Mouse (Mus musculus) urinary bladder, postnatal 10 days (tissue): ENCODE results near the gene Retreg1.

Experiments used
- DNase-seq: peaks from one replicate; pipeline ENCODE4 v3.0.0; 2022; ENCODE audit warnings: low spot score

Retreg1 gene

GRCm38 (mm10) chr15:25830426-25830825 lies 12.6 kb upstream of the Retreg1 start:
- DNase-seq: no peak

DNA sequence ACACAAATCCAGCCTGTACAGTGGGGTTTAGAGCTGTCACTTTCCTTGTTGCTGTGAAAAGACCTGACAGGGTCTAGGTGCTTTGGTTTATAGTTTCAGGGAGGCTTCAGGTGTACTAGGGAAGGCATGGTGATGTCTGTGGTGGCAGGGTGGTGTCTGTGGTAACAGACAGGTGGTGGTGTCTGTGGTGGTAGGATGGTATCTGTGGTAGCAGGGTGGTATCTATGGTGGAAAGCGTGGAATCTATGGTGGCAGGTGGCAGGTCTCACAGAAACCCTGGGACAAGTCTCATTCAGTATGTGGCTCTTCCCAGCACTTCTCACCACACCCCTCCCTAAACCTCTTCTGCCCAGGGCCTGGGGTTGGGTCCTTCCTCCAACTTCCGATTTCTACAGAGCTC lies 8.7 kb upstream of the Retreg1 start:
- no peak for DNase-seq

DNA sequence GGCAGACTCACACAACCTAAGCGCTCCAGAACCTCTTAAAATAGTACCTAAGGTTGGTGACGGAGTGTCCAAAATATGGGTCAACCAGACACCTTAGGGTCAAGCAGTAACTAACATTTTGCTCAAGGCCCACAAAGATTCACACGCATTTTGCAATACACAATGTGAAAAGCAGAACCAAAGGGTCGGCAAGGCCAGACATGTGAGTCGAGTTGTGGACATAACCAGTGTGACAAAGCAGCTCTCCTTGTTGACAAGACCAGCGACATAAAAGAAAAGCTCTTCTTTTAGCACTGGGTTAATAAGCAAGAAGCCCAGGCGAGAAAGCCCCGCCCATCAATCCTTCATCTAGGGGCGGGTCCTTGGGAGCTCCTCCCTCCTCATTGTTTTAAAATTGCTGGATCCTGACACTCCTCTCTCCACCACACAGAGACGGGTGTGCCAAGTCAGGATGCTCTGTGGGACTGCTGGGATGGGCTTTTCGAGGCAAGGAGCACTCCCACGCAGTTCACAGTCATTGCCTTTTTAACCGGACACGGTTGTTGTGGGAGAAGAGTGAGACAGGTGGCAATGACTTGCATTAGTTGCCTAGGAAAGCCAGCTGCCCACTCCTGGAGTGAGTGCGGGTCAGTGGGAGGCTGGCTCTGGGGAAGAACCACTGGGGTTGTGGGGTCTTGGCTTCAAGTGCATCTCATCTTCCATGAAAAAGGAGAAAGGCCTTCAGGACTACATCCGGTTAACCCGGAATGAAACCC lies 7.9 kb upstream of the Retreg1 start:
- DNase-seq: no peak

DNA sequence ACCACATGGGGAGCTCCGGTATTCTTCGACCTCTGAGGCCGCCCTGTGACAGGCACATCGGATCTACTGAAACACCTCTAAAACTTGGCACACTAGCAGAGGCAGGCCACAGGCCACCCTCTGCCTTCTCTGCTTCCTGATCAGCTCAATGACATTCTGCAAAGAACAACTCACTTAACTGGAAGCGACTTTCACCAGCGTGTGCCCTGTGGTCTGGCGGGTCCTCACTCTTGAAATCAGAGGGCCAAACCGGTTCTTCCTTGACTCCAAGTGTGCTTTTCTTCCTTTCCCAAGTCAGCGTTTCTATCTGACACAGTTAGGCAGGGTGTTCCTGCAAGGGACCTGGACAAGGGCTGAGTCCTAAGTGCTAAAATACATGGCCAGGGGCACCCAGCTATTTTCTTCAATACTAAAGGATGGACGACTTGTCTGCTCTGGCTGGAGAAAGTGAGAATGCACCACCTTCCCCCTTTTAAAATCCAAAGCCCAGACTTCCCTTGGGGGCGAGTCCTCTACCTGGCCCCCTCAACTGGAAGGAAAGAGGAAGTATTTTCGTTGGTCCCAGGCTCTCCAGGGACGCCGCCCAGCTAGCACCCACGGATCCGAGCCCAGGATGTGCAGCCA lies 406 bp upstream of the Retreg1 start:
- no peak for DNase-seq

- no peak for DNase-seq
Observed at GRCm38 (mm10) chr15:25844013-25844570, 1.1 kb downstream of the Retreg1 start.

DNA sequence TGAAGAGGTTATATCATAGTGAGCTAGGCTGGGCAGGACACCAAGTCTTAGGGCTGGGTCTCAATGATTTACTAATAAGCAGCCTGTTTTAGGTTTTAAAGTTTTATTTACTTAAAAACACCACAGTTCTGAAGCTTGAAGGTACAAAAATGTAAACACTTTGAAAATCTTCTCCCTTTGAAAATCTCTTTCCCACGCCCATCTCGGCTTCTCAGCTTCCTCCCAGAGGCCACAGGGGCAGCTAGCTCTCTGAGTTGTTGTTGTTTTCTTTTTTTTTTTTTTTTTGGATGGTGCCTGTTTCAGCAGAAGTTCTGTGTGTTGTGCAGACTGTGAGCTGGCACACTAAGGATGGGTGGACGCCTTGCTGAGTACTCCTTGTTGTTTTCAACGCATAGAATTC lies 1.8 kb downstream of the Retreg1 start:
- no peak for DNase-seq

- no peak for DNase-seq
Observed at GRCm38 (mm10) chr15:25847576-25848168, 4.7 kb downstream of the Retreg1 start.

- DNase-seq: no peak
Observed at GRCm38 (mm10) chr15:25850552-25850951, 7.6 kb downstream of the Retreg1 start.

- DNase-seq: no peak
Observed at GRCm38 (mm10) chr15:25854270-25854904, 11.4 kb downstream of the Retreg1 start.

DNA sequence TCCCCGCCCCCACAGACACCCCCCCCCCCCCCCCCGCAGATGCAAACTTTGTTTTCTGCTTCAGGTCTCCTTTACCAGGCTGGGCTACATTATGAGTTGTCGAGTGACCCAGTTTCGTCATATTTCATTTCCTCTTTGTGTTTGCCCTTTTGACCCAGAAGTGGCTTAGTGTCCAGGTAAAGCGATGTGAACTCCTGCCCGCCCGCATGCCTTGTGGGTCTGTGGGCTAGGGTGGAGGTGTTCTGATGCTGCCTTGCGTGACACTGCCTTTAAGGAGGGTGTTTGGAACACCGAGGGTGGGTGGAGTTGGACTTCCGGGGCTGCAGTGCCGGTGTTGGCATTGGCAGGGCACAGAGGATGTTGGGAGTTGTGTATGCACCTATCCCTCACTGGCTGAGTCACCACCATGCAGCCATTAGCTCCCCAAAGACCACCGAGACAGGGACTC lies 15.7 kb downstream of the Retreg1 start:
- no peak for DNase-seq

DNA sequence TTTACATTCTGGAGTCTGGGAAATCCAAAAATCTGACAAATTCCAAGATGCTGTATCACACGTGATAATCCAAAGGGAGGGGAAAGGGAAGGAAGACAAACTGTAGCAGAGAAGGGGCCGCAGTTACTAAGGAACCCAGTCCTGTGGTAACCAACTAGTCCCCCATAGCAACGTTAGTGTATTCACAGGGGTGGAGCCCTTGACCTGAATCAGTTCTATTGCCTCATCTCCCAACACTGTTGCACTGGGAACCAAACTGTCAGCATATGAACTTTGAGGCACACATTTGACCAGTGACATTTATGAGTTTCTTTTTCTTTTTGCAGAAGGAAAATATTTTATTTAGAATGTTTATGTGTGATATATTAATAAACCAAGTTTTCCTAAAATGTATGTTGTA lies 16.5 kb downstream of the Retreg1 start:
- DNase-seq: no peak

- no peak for DNase-seq
Observed at GRCm38 (mm10) chr15:25861900-25862299, 18.9 kb downstream of the Retreg1 start.

- no peak for DNase-seq
Observed at GRCm38 (mm10) chr15:25865605-25866004, 22.6 kb downstream of the Retreg1 start.

- DNase-seq: no peak
Observed at GRCm38 (mm10) chr15:25866106-25866505, 23.1 kb downstream of the Retreg1 start.

GRCm38 (mm10) chr15:25869129-25869528 lies 26.1 kb downstream of the Retreg1 start:
- DNase-seq: no peak

GRCm38 (mm10) chr15:25871470-25871869 lies 28.5 kb downstream of the Retreg1 start:
- DNase-seq: no peak

DNA sequence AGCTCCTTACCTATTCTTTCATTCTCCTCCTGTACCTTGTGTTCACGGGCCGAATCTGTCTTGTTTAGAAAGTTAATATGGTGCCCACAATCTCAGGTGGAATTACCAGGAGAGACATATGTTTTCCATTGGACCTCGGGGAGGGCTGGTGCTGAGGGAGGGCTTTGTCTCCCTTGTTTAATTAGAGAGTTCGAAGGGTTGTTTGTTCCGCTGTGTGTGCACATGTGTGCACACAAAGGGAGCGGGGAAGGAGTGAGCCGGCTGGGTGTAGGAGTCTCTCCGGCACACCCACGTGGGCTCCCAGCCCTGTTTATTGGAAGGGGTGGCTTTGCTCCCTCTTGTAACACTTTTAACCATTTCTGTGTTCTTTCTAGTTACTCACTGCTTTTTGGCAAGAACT lies 29.1 kb downstream of the Retreg1 start:
- no peak for DNase-seq

GRCm38 (mm10) chr15:25872657-25873056 lies 29.7 kb downstream of the Retreg1 start:
- DNase-seq: no peak

- no peak for DNase-seq
Observed at GRCm38 (mm10) chr15:25873536-25873935, 30.6 kb downstream of the Retreg1 start.

DNA sequence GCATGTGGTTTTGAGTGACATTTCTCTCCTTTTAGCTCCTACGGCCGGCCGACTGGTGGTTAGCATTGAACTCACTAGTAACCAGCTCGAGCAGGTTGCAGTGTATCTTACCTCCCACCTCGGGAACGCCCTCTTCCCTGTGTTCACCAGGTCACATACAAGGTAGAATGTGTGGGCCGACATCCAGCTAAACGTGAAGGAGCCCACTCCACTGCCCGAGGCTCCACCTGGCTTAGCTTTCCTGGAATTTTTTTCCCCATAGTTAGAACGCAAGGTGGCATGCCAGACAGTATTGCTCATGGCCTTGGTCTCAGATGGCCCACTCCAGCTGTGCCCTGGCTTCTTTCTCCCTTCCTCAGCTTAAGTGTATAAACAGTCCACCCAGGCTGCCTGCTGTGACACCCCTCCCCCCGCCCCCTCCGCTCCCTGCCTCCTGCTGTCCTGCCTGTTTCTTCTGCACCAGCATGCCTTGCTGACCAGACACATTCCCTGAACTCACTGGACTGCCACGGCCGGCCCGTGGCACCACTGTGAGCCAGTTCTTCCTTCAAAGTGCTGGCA lies 33.7 kb downstream of the Retreg1 start:
- DNase-seq: no peak

GRCm38 (mm10) chr15:25877798-25878197 lies 34.8 kb downstream of the Retreg1 start:
- no peak for DNase-seq

GRCm38 (mm10) chr15:25879229-25879628 lies 36.2 kb downstream of the Retreg1 start:
- no peak for DNase-seq
